Mouse (Mus musculus): ENCODE data around the gene Adgrb2. TPM values are rescaled to one million over a fixed set of nuclear protein-coding genes. Genes with fewer than 3 reads are reported as not detected.

Gene Adgrb2
- not detected in 2 replicates for polyA plus RNA-seq (2015; fragmentation: Nextera tagmentation; extraction: Ambion mirVana)

DNA sequence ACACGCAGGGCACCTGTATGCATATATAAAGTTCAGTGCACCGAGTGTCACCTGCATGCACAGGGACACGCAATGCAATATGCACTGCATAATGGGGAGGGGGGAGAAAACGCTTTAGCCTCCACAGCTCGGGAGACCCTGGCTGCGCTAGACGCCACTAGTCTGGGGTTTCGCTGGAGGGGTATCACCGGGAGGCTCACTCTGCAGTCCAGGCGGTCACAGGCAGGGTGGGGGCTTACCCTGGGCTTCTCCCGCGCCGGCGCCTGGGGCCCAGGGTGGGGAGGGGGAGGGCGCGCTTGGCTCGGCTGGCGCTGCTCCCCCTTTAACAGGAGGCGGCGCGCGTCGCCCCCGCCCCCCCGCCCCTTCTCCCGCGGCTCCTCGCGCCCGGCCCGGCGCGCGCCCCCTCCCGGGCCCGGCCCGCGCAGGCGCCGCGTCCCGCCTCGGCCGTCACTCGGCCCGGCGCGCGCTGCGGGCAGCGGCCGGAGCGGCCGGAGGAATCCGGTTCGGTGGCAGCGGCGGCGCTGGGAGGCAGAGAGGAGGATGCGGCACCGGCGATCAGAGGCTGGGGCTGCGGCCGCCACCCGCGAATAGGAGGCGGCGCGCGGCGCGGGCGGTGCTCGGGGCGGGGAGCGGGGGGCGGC is at the start of gene Adgrb2:
Gene Adgrb2, plus strand, starts transcription at position 450 of the 641 bp plus-strand sequence.
- Histone ChIP-seq H3K4me1 (ENCODE audit: insufficient read depth) (peaks cover 15% of the 10 kb centered on the region), H3K36me3 (replicated peaks; ENCODE audit: insufficient read depth, low read length) (no peaks in the 10 kb centered on the region), H3K4me2 (ENCODE audit: low read depth, low read length) (peak within 1 kb of the TSS; percentile 71), H3K9me3 (ENCODE audit: low read length) (no peaks in the 10 kb centered on the region), H3K9ac (replicated peaks) (no peak within 1 kb of the TSS), H3K4me3 (ENCODE audit: low read depth, low read length) (peak within 1 kb of the TSS; percentile 40), H3K27me3 (ENCODE audit: insufficient read depth, low read length) (peaks cover 84% of the 10 kb centered on the region), H3K27ac (ENCODE audit: low read depth) (no peak within 1 kb of the TSS)
- WGBS (ENCODE audit: insufficient replicate concordance): 2% methylated on average over 28 of the region's 77 CpGs
- no peak for ATAC-seq
- TF ChIP-seq CTCF (IDR thresholded peaks at IDR 0.05; ENCODE audit: low read depth): no peak
- TF ChIP-seq EP300 (IDR thresholded peaks at IDR 0.05; ENCODE audit: low read depth): no peak
- no peak for DNase-seq

GRCm38 (mm10) chr4:129951359-129951821 is 33.3 kb upstream of the Adgrb2 start:
- H3K36me3 ChIP-seq (replicated peaks; ENCODE audit: insufficient read depth, low read length): no peaks in the 10 kb centered on the region

GRCm38 (mm10) chr4:129952241-129952810 is 32.3 kb upstream of the Adgrb2 start:
- no peaks in the 10 kb centered on the region for H3K4me1 ChIP-seq (ENCODE audit: insufficient read depth)
- no peaks in the 10 kb centered on the region for H3K27me3 ChIP-seq (ENCODE audit: insufficient read depth, low read length)
- H3K9me3 ChIP-seq (ENCODE audit: low read length): no peaks in the 10 kb centered on the region
- DNase-seq (no peak), ATAC-seq (no peak)
- H3K27ac ChIP-seq (ENCODE audit: low read depth): no peak overlapping the region
- H3K4me3 ChIP-seq (ENCODE audit: low read depth, low read length): no peak overlapping the region
- no peak overlapping the region for H3K9ac ChIP-seq (replicated peaks)
- WGBS (ENCODE audit: insufficient replicate concordance): 62% methylated on average over 5 of the region's 5 CpGs
- TF ChIP-seq EP300 (IDR thresholded peaks at IDR 0.05; ENCODE audit: low read depth): no peak
- no peaks in the 10 kb centered on the region for H3K36me3 ChIP-seq (replicated peaks; ENCODE audit: insufficient read depth, low read length)
- H3K4me2 ChIP-seq (ENCODE audit: low read depth, low read length): no peak overlapping the region

More at GRCm38 (mm10) chr4:129951359-129951821, 33.3 kb upstream of the Adgrb2 start:
- Histone ChIP-seq H3K9me3 (ENCODE audit: low read length) (no peaks in the 10 kb centered on the region), H3K27me3 (ENCODE audit: insufficient read depth, low read length) (no peaks in the 10 kb centered on the region), H3K9ac (replicated peaks) (no peak overlapping the region), H3K4me2 (ENCODE audit: low read depth, low read length) (no peak overlapping the region), H3K4me3 (ENCODE audit: low read depth, low read length) (no peak overlapping the region), H3K27ac (ENCODE audit: low read depth) (no peak overlapping the region), H3K4me1 (ENCODE audit: insufficient read depth) (no peaks in the 10 kb centered on the region)
- ATAC-seq (no peak), DNase-seq (no peak)
- TF ChIP-seq EP300 (IDR thresholded peaks at IDR 0.05; ENCODE audit: low read depth): no peak
- TF ChIP-seq CTCF (IDR thresholded peaks at IDR 0.05; ENCODE audit: low read depth): no peak
- 66% methylated on average over 6 of the region's 6 CpGs for WGBS (ENCODE audit: insufficient replicate concordance)

- no peaks in the 10 kb centered on the region for H3K36me3 ChIP-seq (replicated peaks; ENCODE audit: insufficient read depth, low read length)
- DNase-seq: no peak
- no peak overlapping the region for H3K4me2 ChIP-seq (ENCODE audit: low read depth, low read length)
- no peaks in the 10 kb centered on the region for H3K9me3 ChIP-seq (ENCODE audit: low read length)
- H3K4me1 ChIP-seq (ENCODE audit: insufficient read depth): peaks cover under 1% of the 10 kb centered on the region; the same call in 1 of the 2 replicates
- H3K4me3 ChIP-seq (ENCODE audit: low read depth, low read length): no peak overlapping the region
- no peak overlapping the region for H3K9ac ChIP-seq (replicated peaks)
- TF ChIP-seq EP300 (IDR thresholded peaks at IDR 0.05; ENCODE audit: low read depth) (no peak), CTCF (IDR thresholded peaks at IDR 0.05; ENCODE audit: low read depth) (no peak)
- 64% methylated on average over 2 of the region's 2 CpGs for WGBS (ENCODE audit: insufficient replicate concordance)
- no peak for ATAC-seq
- H3K27me3 ChIP-seq (ENCODE audit: insufficient read depth, low read length): peaks cover 8% of the 10 kb centered on the region; the same call in 1 of the 2 replicates
- no peak overlapping the region for H3K27ac ChIP-seq (ENCODE audit: low read depth)
Measured at GRCm38 (mm10) chr4:129954527-129954926, 30.1 kb upstream of the Adgrb2 start.

DNA sequence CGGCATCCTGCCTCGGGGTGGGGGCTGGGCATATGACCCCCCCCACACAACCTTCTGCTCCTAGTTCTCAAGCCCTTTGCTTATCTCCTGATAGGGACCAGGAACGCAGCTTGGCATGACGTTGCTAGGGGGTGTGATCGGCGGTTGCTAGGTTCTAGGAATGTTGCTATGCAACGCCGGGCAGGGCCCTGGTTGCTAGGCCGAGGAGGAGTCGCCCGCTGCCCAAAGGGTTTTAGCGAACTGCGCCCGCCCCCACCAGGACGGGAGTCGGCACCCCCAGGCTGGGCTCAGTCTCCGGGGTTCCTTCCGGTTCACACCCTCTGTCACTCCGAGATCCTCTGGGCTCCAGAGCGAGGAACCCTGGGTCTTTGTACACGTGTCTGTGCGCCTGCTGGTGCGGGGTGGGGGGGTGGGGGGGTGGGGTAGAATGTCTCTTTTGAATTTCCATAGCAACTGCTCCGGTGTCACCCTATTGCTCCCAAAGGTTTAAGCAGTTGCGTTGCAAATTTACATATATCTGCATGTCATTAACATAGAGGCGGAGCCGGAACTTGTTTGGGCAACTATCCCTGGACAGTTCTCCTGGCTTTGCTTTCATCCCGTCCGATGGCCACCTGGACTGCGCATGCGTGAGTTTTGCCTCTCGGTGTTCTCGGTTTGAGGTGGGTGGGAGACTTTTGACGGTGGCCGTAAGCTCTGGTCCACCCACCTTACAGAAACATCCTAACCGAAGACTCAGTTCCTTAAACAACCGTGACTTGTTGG is 24.3 kb upstream of the Adgrb2 start:
- peaks cover 9% of the 10 kb centered on the region for H3K4me1 ChIP-seq (ENCODE audit: insufficient read depth)
- H3K27me3 ChIP-seq (ENCODE audit: insufficient read depth, low read length): peaks cover 22% of the 10 kb centered on the region
- TF ChIP-seq EP300 (IDR thresholded peaks at IDR 0.05; ENCODE audit: low read depth): no peak
- no peak for TF ChIP-seq CTCF (IDR thresholded peaks at IDR 0.05; ENCODE audit: low read depth)
- ATAC-seq (peak; percentile 65), DNase-seq (peak; percentile 54)
- peak overlapping the region; percentile 32 for H3K4me3 ChIP-seq (ENCODE audit: low read depth, low read length)
- WGBS (ENCODE audit: insufficient replicate concordance): 2% methylated on average over 37 of the region's 37 CpGs
- H3K36me3 ChIP-seq (replicated peaks; ENCODE audit: insufficient read depth, low read length): no peaks in the 10 kb centered on the region
- peak overlapping the region; percentile 66 for H3K4me2 ChIP-seq (ENCODE audit: low read depth, low read length)
- no peak overlapping the region for H3K27ac ChIP-seq (ENCODE audit: low read depth)
- H3K9ac ChIP-seq (replicated peaks): no peak overlapping the region
- H3K9me3 ChIP-seq (ENCODE audit: low read length): no peaks in the 10 kb centered on the region

GRCm38 (mm10) chr4:129965294-129965693 is 19.4 kb upstream of the Adgrb2 start:
- WGBS (ENCODE audit: insufficient replicate concordance): 68% methylated on average over 11 of the region's 11 CpGs
- DNase-seq (no peak), ATAC-seq (no peak)
- Histone ChIP-seq H3K9ac (replicated peaks) (no peak overlapping the region), H3K27ac (ENCODE audit: low read depth) (no peak overlapping the region), H3K9me3 (ENCODE audit: low read length) (no peaks in the 10 kb centered on the region), H3K4me1 (ENCODE audit: insufficient read depth) (peaks cover under 1% of the 10 kb centered on the region; the same call in 1 of the 2 replicates), H3K4me2 (ENCODE audit: low read depth, low read length) (no peak overlapping the region), H3K36me3 (replicated peaks; ENCODE audit: insufficient read depth, low read length) (no peaks in the 10 kb centered on the region), H3K27me3 (ENCODE audit: insufficient read depth, low read length) (peaks cover 11% of the 10 kb centered on the region; the same call in 1 of the 2 replicates), H3K4me3 (ENCODE audit: low read depth, low read length) (no peak overlapping the region)
- TF ChIP-seq CTCF (IDR thresholded peaks at IDR 0.05; ENCODE audit: low read depth) (no peak), EP300 (IDR thresholded peaks at IDR 0.05; ENCODE audit: low read depth) (no peak)
